Mouse (Mus musculus) brain, embryonic 14.5 days (tissue): ENCODE data around the gene Etl4.

Experiments used
- CTCF ChIP-seq: fragments of 200-500 bp; IDR thresholded peaks from 2 replicates; pipeline ENCODE4 v1.5.1; 2012; ENCODE audit warnings: inconsistent platforms, mild to moderate bottlenecking, moderate library complexity, borderline replicate concordance; ENCODE audit not compliant: insufficient read depth, insufficient read length; ENCODE audit errors: extremely low read depth
- POLR2A ChIP-seq: fragments of 200-500 bp; IDR thresholded peaks from 2 replicates; pipeline ENCODE4 v1.6.1; 2012; ENCODE audit warnings: mild to moderate bottlenecking, inconsistent platforms, borderline replicate concordance; ENCODE audit not compliant: poor library complexity, insufficient read depth, insufficient read length, severe bottlenecking; ENCODE audit errors: extremely low read depth

GRCm38 (mm10) chr2:20594129-20594528 lies 684.5 kb downstream of the Etl4 start:
- no peak for TF ChIP-seq CTCF
- no peak for TF ChIP-seq POLR2A
